Mouse (Mus musculus) erythroblast, adult 5-6 weeks (primary cell): Measurements from ENCODE around the gene Ak3. TPM values are rescaled to one million over a fixed set of nuclear protein-coding genes. Genes with fewer than 3 reads are reported as not detected.

ENCODE experiments used
- ATAC-seq: replicated peaks from 2 replicates; pipeline ENCODE4 v1.8.0; 2016; ENCODE audit warnings: moderate number of reproducible peaks, mild to moderate bottlenecking, moderate TSS enrichment, inconsistent platforms; ENCODE audit not compliant: poor library complexity, low FRiP score, severe bottlenecking
- total RNA-seq, 2 experiments: library from RNA; stranded (forward) in 1 of 2; stranded (reverse) in 1 of 2; fragments of 150-400 nt in 1 of 2; fragments of 200-764, 138-1000 nt in 1 of 2; gene quantifications; 2 replicates each; pipeline versions ENCODE4 v1.2.3 to v1.2.4; 2015 to 2017; ENCODE audit warnings: low replicate concordance in 2 of 2

Ak3 gene
- total RNA-seq, 2 experiments from 2014 or later, result 9.2 to 19.4 TPM

DNA sequence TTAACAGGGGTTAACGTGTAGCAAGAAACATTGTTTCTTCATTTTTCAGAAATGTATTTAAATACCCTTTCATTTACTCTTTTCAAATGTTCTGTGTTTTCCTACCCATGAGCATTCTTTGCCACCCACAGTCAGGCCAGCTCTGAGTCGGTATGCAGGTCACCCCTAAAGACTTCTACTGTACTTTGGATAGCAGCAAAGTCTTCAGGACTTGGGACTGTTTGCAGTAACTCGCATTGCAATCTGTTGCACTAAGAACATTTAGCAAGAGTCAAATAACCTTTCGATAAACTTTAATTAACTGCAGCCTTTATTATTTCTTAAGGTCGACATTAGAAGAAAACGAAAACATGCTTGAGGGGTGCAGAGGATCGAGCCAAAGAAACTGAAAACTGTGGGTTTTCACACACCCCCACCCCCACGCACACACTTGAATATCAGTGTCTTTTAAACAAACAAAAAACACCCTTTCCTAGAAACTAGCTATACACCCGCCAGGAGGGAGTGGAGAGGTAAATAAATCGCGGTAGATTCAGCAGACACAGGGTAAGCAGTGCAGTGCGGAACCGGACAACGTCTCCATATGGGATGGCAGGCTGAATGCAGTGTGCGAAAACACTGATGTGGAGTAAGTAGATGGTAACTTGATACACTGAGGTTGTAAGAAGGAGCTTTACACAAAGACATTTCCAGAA is 1.7 kb downstream of the Ak3 start:
- ATAC-seq, result no peak

DNA sequence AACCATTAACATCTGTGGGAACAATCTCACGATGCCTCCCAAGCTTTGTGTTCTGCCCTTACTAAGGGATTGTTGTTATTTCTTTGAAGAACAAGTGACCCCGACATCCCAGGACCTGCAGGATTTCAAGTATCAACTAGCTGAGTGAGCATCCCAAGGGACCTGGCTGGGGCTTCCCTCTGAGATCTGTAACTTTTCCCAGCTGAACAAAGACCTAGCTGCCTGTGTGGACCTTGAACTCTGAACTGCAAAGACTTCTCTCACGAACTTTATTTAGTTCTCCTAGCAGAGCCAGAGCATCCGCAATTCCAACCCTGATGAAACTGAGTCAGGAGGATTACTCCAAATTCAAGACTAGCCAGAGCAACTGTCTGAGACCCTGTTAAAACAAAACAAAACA is 2.4 kb downstream of the Ak3 start:
- no peak for ATAC-seq

DNA sequence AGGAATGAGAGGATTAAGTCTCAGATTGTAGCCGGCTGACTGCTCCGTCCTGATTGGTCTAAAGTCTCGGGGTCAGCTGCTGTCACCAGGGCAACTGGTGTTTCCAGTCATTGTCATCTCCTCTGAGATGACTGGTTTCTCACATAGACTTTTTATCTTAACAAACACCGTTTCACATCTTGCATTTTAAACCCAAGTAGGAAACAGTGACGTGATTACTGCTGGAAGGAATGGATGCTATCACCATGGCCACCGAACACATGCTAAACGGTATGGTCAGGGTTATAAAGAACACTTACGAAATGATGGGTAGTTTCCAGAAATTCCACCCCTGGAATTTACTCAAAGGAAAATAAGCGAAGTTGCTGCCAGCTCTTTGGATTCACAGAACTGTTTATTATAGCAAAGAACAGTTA is 3.4 kb downstream of the Ak3 start:
- ATAC-seq, result no peak

DNA sequence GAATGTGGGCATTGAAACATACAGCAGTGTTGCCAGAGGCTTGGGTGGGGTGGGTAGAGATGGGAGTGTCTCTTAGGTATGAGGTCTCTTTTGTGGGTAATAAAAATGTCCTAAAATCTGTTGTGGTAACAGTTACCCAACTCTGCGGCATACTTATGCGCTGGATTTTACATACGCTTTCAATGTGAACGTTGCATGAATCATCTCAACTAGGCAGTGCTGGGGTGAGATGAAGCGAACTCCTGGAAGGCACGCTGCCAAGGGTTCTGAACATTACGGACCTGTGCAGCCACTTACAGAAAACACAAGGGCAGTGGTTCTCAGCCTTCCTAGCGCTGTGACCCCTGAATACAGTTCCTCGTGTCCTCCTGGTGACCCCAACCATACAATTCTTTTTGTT is 5.1 kb downstream of the Ak3 start:
- no peak for ATAC-seq

DNA sequence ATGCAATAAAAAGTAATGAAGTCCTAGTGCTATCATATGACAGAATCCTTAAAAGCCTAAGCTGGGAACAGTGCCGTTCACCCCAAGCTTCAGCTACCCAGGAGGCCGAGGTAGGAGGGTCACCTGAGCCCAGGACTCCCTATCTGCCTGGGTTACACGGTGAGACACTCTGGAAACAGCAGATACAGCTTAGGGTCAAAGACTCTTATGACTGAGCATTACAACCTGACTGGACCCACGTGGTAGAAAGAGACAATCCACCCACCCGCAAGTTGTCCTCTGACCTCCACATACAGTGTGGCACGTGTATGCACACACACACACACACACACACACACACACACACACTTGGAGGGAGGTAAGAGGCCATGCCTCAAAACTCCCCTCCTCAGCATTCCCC is 5.6 kb downstream of the Ak3 start:
- ATAC-seq, result no peak

DNA sequence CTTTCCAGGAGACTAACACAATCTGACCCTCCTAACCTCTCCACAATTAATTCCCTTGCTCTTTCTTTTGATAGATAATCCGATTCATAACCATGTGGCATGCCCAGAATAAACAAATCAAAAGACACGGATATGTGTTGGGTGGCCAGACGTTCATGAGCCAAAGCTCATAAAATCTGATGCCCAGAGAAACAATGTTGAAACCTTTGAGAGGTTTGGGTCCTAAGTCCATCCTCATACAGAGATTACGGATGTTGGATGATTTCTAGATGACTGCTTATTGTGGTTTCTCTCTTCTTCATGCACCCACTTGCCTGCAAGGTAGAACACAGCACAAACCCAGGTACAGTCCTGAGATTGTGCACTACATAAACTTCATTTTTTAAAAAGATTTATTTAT is 7.6 kb downstream of the Ak3 start:
- no peak for ATAC-seq

DNA sequence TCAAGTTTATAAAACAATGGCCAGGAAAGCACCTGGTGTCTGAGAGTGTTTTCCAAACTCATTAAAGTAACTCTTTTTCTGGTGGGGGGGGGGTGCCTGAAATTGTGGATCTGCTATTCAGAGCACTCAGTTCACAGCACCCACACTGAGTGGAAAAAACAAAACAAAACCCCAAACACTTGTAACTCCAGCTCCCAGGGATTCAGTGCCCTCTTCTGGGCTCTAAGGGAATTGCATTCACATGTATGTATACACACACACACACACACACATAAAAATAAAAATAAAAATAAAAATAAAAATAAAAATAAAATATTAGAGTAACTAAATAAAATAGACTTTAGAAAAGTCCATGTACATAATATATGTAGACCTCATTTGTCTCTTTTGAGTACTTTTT is 8.4 kb downstream of the Ak3 start:
- ATAC-seq, result no peak

DNA sequence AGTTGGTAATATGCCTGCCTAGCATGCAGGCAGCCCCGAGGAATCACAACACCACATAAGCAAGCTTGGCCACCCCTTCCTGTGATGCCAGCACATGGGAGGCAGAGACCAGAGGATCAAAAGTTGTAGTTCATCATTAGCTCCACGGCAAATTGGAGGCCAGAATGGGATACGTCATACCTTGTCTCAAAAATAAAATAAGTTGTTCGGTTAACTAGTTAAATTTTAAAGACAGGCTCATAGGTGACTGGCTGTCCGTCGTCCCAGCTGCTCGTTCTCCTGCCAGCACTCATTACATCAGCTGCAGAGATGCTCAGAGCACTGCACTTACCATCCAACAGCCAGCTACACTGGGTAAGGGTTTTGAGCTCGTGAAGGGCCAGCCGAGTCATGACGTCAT is 10.2 kb downstream of the Ak3 start:
- ATAC-seq, result no peak

DNA sequence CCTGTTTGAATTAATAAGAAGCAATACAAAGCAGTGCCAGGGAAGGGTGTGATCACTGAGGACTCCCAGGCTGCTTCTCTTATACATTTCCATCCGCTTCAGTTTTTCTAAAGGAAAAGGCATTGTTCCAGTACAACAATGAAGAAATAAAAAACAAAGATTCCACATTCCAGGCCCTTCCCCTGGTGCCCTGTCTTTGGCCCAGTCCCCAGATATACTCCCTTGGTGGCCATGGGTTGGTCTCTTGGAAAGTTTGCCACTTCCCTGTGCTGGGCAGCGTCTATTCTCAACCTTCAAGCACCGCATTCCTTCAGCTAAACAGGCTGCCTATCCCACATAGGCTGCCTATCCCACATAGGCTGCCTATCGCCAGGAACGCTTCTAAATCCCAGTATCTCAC is 10.7 kb downstream of the Ak3 start:
- no peak for ATAC-seq

DNA sequence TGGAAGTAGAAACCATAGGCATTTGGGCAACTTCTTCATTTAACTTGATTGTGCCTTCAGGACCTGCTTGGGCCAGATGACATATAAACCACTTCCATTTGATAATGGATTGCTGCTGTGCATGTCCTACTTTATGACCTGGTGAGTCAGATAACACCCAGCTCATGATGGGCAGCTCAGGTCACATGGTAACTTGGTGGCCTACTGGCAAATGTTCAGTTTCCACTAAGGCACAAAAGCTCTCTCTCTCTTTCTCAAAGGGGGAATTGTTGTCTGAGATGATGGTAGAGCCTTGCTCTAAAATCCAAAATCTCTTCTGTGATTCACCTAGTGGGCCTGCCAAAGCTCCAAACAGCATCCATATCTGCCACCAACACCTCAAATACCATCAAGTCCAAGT is 15.1 kb downstream of the Ak3 start:
- ATAC-seq, result no peak

DNA sequence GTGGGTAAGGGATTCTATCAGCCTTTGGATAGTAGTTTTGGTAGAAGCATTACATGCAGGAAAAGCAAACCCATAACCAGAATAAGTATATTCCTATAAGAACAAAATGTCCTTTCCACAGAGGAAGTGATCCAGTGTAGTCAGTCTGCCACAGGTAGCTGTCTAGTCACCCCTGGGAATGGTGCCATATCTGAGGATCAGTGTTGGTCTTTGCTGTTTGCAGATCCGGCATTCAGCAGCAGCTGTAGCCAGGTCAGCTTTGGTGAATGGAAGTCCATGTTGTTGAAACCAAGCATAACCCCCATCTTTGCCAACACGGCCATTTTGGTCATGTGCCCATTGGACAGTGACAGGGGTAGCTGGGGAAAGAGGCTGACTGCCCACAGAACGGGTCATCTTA is 16.0 kb downstream of the Ak3 start:
- no peak for ATAC-seq

DNA sequence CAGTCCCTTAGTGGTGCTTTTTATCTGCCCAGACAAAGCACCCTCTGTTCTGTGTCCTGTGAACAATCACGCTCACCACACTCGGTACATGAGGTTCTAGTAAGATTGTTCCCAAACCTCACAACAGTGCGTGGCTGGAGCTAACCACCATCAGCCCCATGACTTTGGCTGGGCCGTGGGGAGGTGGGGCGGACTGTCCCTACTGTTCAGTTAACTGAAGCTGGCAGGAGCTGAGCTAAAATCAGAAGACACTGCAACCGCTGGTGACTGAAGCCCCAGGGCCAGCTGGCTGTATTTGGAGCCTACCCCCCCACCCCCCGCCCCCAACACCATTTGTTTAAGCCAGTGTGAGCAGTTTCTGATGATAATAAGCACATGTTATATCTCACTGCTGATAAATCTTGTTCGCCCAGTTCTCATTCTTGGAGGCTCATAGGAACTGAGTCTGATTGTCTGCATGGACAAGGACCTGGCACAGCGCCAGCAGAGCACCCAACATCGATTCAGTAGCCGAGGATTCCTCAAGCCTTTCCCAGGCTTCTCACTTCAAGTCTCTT is 23.3 kb downstream of the Ak3 start:
- ATAC-seq, result no peak

DNA sequence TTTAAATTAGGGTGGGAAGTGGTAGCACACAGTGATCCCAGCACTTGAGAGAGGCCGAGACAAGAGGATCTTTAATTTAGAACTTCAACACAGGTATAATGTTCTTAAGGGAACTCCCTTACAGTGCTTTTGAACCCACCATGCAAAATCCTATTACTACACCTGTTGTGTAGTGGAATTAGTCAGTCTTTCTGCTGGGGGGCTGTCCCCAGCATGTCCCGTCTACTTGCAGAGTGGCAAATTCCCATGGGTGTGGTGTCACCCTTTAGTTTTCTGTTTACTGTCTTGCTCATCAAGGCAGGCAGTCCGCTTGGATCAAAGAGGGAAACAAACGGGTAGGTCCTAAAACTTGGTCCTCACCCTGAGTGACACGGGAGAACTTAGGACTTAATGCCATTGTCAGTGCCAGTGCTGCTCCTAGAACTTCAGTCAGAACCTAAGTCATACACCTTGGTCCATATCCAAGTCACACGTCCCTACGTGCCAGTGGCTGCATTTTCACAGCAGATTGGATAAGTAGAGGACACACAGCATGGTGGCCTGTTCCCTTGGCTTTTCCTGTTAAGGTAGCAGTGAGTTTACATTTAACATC is 25.9 kb downstream of the Ak3 start:
- no peak for ATAC-seq

DNA sequence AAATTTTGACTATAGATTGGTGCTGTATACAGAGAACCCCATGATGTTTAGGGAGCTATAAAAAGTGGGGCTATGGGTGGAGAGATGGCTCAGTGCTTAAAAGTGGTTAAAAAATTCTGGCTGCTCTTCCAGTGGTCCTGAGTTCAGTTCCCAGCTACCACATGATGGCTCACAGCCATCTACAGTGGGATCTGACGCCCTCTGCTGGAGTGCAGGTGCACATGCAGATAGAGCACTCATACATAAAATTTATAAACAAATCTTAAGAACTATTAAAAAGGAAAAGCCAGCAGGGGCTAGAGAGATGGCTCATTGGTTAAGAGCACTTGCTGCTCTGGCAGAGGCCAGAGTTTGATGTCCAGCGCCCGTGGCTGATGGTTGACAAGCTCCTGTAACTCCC is 28.1 kb downstream of the Ak3 start:
- no peak for ATAC-seq

DNA sequence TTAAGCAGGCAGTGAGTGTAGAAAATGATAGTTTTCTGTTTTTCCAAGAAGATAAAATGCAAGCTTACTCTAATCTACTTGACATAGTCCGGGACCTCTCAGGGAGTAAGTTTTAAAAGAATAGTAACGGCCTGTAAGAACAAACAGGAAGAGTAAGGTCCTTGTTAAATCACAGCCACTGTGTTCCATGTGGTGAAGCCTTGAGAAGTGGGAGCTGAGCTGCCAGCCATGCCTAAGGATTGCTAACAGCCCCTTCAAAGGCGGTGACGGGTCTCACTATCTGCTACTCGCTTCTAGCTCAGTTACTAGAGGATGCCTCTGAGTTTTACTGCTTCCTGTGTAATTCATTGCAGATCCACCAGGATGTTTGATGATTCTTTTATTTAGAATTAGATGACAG is 31.0 kb downstream of the Ak3 start:
- ATAC-seq, result no peak

DNA sequence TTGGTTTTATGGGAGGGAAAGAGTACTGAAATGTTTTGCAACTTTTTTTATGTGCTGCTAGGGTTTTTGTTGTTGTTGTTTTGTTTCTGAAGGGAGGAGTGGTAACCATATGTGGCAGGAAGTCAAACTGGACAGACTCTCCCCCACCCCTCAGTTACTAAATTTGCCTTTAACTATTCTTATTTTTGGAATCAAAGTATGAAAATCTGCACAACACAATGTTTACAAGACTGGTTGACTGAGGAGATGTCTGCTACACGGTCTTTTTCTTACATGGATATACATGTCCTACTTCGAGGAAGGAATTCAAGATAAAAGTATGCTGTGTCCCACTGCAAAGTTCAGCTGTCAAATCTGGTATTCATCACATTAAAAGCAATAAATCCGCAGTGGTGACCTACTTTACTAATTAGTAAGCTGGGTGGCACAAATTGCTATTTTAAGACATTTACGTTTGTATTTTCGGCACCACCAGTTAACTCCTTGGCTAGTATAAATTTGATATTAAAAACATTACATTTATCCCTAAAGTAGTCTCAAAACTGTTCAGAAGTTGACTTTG is 31.5 kb downstream of the Ak3 start:
- no peak for ATAC-seq

DNA sequence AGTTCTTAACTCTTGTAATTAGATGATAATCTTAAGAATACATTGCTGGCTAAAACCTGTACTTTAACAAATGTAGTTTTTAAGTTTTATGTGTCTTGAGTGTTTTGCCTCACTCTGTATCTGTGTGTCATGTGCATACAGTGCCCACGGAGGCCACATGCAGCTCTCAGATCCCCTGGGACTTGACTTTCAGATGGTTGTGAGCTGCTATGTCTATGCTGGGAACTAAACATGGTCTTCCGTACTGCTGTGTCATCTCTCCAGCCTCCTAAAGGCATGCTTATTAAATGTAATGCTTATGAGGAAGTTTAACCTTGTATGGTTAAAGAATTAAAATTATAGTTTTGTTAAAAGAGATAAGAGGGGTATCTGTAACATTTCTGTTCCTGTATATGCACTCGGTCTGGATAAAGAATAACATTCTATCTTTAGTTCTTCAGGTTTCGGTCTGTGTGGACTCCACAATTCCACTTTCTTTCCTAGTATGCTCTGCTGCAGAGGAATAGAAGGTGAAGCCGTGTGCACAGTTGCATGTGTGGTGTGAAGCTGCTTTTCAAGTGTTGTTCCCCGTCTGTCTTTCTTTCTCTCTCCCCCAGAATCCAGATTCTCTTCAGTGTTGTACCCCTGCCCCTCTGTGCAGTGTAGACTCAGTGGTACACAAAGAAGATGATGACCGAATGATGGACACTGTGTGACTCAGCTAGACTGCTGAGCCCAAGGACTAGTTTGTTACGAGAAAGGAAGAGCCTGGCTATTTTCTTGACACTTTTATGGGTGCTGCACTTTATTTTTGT is 32.2 kb downstream of the Ak3 start:
- ATAC-seq, result no peak

DNA sequence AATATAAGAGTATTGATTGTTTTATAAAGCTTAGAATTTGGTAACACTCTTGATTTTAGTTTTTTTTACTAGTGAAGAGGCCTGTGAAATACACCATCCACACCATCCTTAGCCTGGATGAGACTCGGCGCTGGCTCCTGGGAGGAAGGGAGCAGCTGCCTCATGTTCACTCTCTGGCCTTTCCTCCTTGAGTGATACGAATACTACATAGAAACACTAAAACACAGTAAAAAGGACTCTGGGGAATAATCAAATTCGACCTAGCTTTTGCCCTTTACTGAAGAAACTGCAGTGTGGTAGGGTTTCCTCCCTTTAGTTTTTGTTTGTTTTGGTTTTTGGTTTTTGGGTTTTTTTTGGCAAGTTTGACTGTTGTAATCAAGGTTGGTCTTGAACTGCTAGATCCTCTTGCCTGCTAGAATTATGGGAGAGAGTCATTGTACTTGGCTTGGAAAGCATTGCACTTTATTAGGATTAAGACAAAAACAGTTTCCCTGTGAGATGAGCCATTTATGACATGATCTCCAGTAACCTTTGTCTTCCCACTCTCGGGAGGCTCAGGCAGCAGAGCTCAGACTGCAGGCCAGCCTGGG is 33.2 kb downstream of the Ak3 start:
- ATAC-seq, result no peak

DNA sequence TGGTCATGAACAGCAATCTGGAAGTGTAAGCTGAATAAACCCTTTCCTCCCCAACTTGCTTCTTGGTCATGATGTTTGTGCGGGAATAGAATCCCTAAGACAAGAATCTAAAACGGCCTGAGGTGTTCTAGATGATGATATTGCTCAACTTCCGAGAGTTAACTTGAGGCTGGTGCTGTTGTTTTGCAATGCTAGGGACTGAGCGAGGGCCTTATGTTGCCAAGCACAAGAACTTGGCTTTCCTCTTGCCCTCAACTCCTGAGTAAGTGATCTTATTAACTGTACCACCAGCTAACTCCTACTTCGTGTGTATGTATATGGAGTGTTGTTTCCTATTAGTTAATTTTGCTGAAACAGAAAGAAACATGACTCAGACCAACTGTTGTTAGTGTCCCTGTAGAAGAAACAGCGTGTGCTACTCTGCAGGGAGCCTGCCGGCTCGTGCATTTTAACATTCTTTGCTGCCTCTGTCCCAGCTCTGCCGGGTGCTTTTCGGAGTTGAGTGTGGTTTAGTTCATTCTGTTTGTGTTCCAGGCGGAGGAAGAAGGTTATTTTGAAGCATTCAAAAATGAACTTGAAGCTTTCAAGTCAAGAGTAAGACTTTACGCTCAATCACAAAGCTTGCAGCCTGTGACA is 36.3 kb downstream of the Ak3 start:
- no peak for ATAC-seq

DNA sequence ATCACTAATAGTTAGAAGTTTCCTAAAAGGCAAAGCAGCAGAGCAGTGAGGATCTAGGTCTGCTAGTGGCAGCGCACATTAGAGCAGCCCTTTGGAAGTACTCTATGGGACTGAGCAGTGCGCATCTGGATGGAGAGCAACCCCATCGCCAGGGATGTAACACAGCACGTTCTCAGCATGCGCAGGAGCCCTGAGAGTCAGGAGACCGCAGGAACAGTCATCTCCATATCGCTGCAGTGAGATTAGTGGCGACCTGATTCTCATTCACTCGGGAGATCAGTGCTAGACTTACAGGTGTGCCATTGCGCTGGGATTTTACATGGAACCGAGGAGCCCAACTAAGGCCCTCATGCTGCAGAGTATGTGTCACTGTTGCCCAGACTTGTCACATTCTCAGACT is 38.7 kb downstream of the Ak3 start:
- ATAC-seq, result no peak
